Mouse (Mus musculus): Measurements from ENCODE around the gene Slc48a1. TPM values are rescaled to one million over a fixed set of nuclear protein-coding genes. Genes with fewer than 3 reads are reported as not detected.

The Slc48a1 gene
- polyA plus RNA-seq, 1 experiment from 2014 or later, result 66.0 TPM

- peaks cover 49% of the 10 kb centered on the region for H3K4me1 ChIP-seq (replicated peaks)
- 80% methylated on average over 9 of the region's 9 CpGs for WGBS
- no peak for ATAC-seq (ENCODE audit: low read depth)
Observed at GRCm38 (mm10) chr15:97785731-97786411, 7.6 kb downstream of the Slc48a1 start.

DNA sequence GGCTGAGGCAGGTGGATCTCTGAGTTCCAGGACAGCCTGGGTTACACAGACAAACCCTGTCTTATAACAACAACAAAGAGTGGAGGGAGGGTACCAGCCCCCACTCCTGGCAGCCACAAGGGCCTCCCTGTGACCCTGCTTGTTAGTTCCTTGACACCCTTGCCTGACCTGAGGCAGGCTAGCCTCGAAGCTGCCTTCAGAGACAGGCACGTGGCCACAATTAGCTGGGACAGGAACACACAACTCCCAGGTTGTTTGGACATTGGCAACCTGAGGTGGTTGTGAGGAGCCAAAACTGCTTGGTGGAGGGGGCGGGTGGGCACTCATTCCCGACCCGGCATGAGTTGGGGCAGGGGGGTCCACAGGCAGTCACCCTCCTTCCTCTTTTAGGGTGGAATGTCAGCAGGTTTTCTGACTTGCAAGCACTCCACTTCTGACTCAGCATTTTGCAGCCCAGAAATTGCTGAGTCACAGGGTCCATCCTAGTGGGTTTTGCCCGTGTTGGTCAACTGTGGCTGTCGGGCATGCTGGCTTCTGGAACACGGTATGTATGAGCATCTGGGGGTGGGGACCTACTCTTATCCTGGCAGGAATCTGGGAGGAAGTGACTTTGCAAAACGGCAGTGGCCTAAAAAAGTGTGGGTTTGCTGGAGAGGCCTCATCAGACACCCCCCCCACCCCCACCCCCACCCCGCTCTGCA lies 8.2 kb downstream of the Slc48a1 start:
- peaks cover 18% of the 10 kb centered on the region for H3K27me3 ChIP-seq
- no peak overlapping the region for H3K4me3 ChIP-seq
- H3K9me3 ChIP-seq, result no peaks in the 10 kb centered on the region
- H3K4me2 ChIP-seq, result no peak overlapping the region
- H3K4me1 ChIP-seq (replicated peaks), result peaks cover 46% of the 10 kb centered on the region
- peaks cover 11% of the 10 kb centered on the region for H3K36me3 ChIP-seq
- no peak overlapping the region for H3K27ac ChIP-seq (replicated peaks)
- ATAC-seq (ENCODE audit: low read depth), result no peak
- no peak overlapping the region for H3K9ac ChIP-seq
- WGBS, result 80% methylated on average over 10 of the region's 10 CpGs

More at GRCm38 (mm10) chr15:97785731-97786411, 7.6 kb downstream of the Slc48a1 start:
- peaks cover 4% of the 10 kb centered on the region for H3K36me3 ChIP-seq
- H3K9me3 ChIP-seq, result no peaks in the 10 kb centered on the region
- no peak overlapping the region for H3K27ac ChIP-seq (replicated peaks)
- no peak overlapping the region for H3K9ac ChIP-seq
- H3K4me3 ChIP-seq, result no peak overlapping the region
- no peak overlapping the region for H3K4me2 ChIP-seq
- H3K27me3 ChIP-seq, result peaks cover 21% of the 10 kb centered on the region

GRCm38 (mm10) chr15:97787148-97787798 lies 9.0 kb downstream of the Slc48a1 start:
- Histone ChIP-seq H3K9ac (no peak overlapping the region), H3K36me3 (peaks cover 18% of the 10 kb centered on the region), H3K27me3 (peaks cover 11% of the 10 kb centered on the region), H3K4me1 (replicated peaks) (peaks cover 39% of the 10 kb centered on the region), H3K27ac (replicated peaks) (no peak overlapping the region), H3K9me3 (no peaks in the 10 kb centered on the region), H3K4me2 (no peak overlapping the region), H3K4me3 (no peak overlapping the region)
- WGBS, result 79% methylated on average over 7 of the region's 7 CpGs
- no peak for ATAC-seq (ENCODE audit: low read depth)

GRCm38 (mm10) chr15:97787799-97788667 lies 9.7 kb downstream of the Slc48a1 start:
- H3K36me3 ChIP-seq, result peaks cover 25% of the 10 kb centered on the region
- WGBS, result 67% methylated on average over 19 of the region's 19 CpGs
- no peak overlapping the region for H3K4me3 ChIP-seq
- H3K27me3 ChIP-seq, result peaks cover 3% of the 10 kb centered on the region
- ATAC-seq (ENCODE audit: low read depth), result no peak
- H3K27ac ChIP-seq (replicated peaks), result peak overlapping the region; percentile 61; the same call in 1 of the 2 replicates
- no peaks in the 10 kb centered on the region for H3K9me3 ChIP-seq
- H3K4me1 ChIP-seq (replicated peaks), result peaks cover 32% of the 10 kb centered on the region
- no peak overlapping the region for H3K4me2 ChIP-seq
- no peak overlapping the region for H3K9ac ChIP-seq

DNA sequence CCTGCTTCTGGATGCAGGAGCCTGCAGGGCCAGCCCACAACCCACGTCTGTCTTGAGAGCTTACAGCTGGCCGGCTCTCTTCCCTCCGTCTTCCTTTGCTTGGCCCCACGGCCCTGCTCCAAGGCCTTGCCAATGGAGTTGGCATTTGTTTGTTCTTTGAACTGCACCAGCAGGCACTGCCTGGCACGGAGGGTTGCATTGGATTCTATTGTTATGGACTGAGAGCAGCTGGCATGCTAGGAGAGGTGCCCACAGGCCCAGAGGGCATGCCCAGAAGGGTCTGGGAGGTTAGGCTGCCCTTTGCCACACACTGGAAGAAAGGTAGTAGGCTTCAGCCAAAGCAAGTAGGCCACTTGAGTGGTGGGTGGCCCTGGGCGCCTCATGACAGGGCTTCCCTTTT lies 10.5 kb downstream of the Slc48a1 start:
- no peaks in the 10 kb centered on the region for H3K27me3 ChIP-seq
- no peak overlapping the region for H3K4me2 ChIP-seq
- H3K4me1 ChIP-seq (replicated peaks), result peaks cover 32% of the 10 kb centered on the region
- peaks cover 33% of the 10 kb centered on the region for H3K36me3 ChIP-seq
- no peak overlapping the region for H3K4me3 ChIP-seq
- no peak for ATAC-seq (ENCODE audit: low read depth)
- H3K27ac ChIP-seq (replicated peaks), result peak overlapping the region; percentile 61; the same call in 1 of the 2 replicates
- WGBS, result 45% methylated on average over 6 of the region's 6 CpGs
- no peaks in the 10 kb centered on the region for H3K9me3 ChIP-seq
- H3K9ac ChIP-seq, result no peak overlapping the region

- Histone ChIP-seq H3K9ac (no peak overlapping the region), H3K27me3 (no peaks in the 10 kb centered on the region), H3K4me3 (no peak overlapping the region), H3K4me2 (no peak overlapping the region), H3K4me1 (replicated peaks) (peaks cover 28% of the 10 kb centered on the region), H3K36me3 (peaks cover 44% of the 10 kb centered on the region), H3K27ac (replicated peaks) (no peak overlapping the region), H3K9me3 (no peaks in the 10 kb centered on the region)
- WGBS, result 58% methylated on average over 20 of the region's 20 CpGs
- no peak for ATAC-seq (ENCODE audit: low read depth)
Observed at GRCm38 (mm10) chr15:97789761-97790505, 11.6 kb downstream of the Slc48a1 start.

GRCm38 (mm10) chr15:97791126-97791700 lies 12.9 kb downstream of the Slc48a1 start:
- H3K9me3 ChIP-seq, result no peaks in the 10 kb centered on the region
- peaks cover 57% of the 10 kb centered on the region for H3K36me3 ChIP-seq

GRCm38 (mm10) chr15:97793386-97794153 lies 15.2 kb downstream of the Slc48a1 start:
- 92% methylated on average over 18 of the region's 18 CpGs for WGBS
- H3K27ac ChIP-seq (replicated peaks), result no peak overlapping the region
- H3K4me1 ChIP-seq (replicated peaks), result peaks cover 15% of the 10 kb centered on the region
- H3K9ac ChIP-seq, result no peak overlapping the region
- no peak overlapping the region for H3K4me2 ChIP-seq
- no peak for ATAC-seq (ENCODE audit: low read depth)
- peaks cover 79% of the 10 kb centered on the region for H3K36me3 ChIP-seq
- no peak overlapping the region for H3K4me3 ChIP-seq
- H3K9me3 ChIP-seq, result no peaks in the 10 kb centered on the region
- no peaks in the 10 kb centered on the region for H3K27me3 ChIP-seq

More at GRCm38 (mm10) chr15:97791126-97791700, 12.9 kb downstream of the Slc48a1 start:
- Histone ChIP-seq H3K27ac (replicated peaks) (no peak overlapping the region), H3K4me2 (no peak overlapping the region), H3K9ac (no peak overlapping the region), H3K4me1 (replicated peaks) (peaks cover 18% of the 10 kb centered on the region), H3K27me3 (no peaks in the 10 kb centered on the region), H3K4me3 (no peak overlapping the region)
- 88% methylated on average over 11 of the region's 11 CpGs for WGBS
- ATAC-seq (ENCODE audit: low read depth), result no peak

- ATAC-seq (ENCODE audit: low read depth), result no peak
- peaks cover 16% of the 10 kb centered on the region for H3K4me1 ChIP-seq (replicated peaks)
- WGBS, result 72% methylated on average over 5 of the region's 5 CpGs
- H3K27me3 ChIP-seq, result no peaks in the 10 kb centered on the region
- H3K4me3 ChIP-seq, result no peak overlapping the region
- no peaks in the 10 kb centered on the region for H3K9me3 ChIP-seq
- H3K36me3 ChIP-seq, result peaks cover 86% of the 10 kb centered on the region
- no peak overlapping the region for H3K4me2 ChIP-seq
- no peak overlapping the region for H3K27ac ChIP-seq (replicated peaks)
- H3K9ac ChIP-seq, result no peak overlapping the region
Observed at GRCm38 (mm10) chr15:97794268-97794667, 15.9 kb downstream of the Slc48a1 start.

- Histone ChIP-seq H3K9ac (no peak overlapping the region), H3K4me2 (no peak overlapping the region), H3K27ac (replicated peaks) (no peak overlapping the region), H3K4me3 (no peak overlapping the region), H3K36me3 (peaks cover 99% of the 10 kb centered on the region), H3K4me1 (replicated peaks) (peaks cover 18% of the 10 kb centered on the region), H3K9me3 (no peaks in the 10 kb centered on the region), H3K27me3 (no peaks in the 10 kb centered on the region)
- WGBS, result 95% methylated on average over 10 of the region's 10 CpGs
- no peak for ATAC-seq (ENCODE audit: low read depth)
Observed at GRCm38 (mm10) chr15:97795559-97796235, 17.4 kb downstream of the Slc48a1 start.
